Mouse (Mus musculus) heart, adult 8-10 months (tissue): ENCODE measurements at regions not wholly inside any gene's neighbourhood (a gene's known extent, or its start where the extent isn't known, plus 50 kb on each side); places are given as distances from the start of the nearest gene placed in this dataset.

Source experiments
- DNase-seq: peaks from one replicate; pipeline ENCODE4 v3.0.0; 2022; ENCODE audit warnings: low spot score

DNA sequence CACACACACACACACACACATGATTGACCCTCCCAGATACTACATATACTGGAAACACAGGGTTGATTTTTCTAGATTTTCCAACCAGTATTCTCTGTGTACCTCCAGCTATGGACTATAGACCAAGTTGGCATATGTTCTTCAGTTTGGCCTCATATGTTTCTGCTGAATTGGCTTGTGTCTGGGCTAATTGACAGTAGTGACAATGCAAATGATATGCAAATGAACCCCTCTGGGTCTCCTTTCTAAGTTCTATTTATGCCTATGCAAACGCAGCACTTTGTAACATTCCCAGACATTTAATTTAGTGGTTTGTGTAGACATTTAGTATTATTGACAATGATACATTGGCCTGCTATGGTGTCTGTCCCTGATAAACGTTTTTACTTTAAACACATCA is 582.0 kb upstream of the Negr1 start:
- DNase-seq, result no peak

GRCm38 (mm10) chr3:155994044-155994443 is 567.5 kb upstream of the Negr1 start:
- DNase-seq, result no peak

DNA sequence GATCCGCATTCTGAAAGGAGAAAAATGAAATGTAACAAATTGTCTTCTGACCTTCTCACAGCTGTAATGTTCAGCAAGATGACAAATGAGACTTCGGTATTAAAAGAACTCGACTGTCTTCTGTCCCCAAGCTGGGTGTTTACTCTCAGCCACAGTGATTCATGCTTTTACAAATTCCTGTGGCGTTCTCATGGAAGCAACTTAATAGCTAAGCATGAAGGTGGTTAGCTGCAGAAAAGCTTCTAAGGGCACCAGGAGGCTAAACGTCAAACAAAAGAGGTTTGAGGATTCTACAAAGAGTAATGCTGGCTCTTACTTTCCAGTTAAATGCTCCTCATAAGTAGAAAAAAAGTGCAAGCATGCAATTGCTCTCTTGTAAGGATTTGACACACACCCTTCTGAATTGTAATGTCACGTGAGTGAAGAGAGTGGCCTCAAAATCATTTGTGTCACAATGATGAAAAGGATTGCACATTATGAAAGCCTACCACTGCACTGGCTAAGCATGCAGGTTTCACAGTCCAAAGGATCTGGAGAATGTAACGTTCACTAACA is 543.8 kb upstream of the Negr1 start:
- DNase-seq, result no peak

DNA sequence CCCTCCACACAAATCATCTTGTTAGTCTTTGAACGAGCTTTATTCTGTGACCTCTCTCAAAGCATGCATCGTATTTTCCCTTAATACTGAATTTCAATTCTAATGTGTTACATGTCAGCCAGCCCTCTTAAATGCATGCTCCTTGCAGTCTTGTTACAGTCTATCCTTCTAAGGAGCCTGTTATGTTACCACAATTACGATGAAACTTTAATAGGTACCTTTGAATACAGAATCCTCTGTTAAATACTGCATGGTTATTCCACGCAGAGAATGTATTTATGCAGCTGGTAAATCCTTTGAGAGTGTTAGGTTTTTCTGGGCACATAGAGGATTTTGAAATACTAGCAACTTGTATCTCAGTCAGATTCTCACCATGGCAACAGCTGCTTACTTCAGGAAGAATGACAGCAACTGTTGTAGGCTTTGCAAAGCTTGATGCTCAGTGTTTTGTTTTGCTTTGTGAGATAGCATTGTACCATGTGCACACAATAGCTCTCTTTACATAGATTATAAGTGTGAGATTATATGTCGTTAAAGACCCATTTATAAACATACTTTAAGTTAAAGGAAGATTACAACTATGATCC is 532.9 kb upstream of the Negr1 start:
- no peak for DNase-seq

DNA sequence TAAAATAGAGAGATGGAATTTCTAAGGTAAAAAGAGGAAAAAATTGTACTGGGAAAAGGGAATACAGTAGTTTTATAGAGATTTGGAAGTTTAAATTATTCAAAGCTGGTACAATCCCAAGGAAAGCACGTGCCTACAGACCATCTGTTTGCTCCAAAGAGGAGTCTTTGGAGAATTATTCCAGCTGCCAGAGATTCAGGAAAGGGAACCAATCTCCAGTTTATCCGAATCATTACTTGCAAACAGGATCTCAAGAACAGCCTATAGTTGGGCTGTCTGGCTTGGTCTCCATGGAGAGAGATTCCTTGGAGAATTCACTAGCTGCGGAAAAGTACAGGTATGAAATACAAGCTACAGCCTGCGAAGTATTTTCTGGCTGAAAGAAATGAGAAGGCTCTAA is 491.3 kb upstream of the Negr1 start:
- DNase-seq, result no peak

DNA sequence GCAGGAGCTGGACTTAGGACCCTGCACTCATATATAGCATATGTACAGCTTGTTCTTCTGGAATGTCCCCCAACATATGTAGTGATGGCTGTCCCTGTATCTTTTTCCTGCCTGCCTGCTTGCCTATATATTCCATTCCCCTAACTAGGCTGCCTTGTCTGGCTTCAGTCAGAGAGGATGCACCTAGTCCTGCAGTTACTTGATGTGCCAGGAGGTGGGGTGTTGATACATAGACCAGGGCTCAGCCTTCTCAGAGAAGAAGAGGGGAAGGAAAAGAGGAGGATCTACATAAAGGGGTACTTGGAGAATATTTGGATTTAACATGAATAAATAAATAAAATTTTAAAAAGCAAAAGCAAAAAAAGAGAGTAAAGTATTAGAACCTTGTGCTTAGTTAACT is 479.3 kb upstream of the Negr1 start:
- DNase-seq, result no peak

DNA sequence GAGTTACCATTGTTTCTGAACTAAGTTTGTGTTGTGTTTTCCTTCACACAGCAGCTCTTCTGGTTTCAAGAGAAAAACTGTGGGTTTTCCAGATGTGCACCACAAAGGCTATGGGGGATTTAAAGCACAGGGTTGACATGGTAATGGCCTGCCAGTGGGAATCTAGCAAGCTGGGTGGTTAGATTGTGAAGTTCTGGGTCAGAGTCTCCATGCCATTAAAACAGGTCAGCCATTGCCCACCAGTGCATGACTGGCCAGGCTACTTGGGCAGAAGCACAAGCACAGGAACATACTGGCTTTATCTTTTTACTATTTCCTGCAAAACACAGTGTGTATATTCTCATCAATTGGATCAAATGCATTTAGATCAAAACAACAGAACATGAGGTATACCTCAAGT is 467.9 kb upstream of the Negr1 start:
- no peak for DNase-seq

DNA sequence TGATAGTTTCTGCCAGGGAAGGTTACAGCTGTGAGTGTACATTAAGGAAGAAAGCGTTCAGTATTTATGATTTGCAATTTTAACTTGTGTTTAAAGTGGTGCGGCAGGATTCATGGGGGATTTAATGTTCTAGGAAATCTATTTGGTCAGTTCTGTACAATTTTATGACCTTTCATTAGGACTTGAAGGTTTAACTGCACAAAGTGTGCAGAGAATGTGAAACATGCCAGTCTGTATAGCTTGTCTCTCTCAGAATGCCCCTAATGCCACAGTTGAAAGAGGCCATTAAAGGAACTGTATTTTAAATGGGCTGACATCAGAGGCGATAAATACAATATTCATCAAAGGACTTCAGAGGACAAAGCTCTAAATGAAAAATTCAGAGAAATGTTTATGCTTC is 466.6 kb upstream of the Negr1 start:
- DNase-seq, result no peak

DNA sequence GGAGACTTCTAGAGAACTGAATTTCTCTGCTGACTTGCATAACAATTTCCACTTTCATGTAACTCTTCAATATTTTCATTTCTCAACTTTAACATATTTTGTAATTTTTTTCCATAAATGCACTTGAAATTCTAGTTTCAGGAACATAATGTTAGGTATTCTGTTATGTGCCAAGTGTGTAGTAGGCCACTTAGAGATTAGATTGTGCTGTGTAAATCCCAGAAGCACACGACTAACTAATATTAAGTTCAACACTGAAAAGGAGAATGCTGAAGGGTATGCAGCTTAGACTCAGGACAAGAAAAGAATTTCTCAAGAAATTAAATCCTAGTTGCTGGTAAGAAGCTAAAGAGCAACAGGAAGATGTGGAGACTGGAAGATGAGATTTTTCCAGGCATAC is 455.8 kb upstream of the Negr1 start:
- DNase-seq, result no peak

GRCm38 (mm10) chr3:156120341-156120740 is 441.3 kb upstream of the Negr1 start:
- no peak for DNase-seq

GRCm38 (mm10) chr3:156131598-156131997 is 430.0 kb upstream of the Negr1 start:
- DNase-seq, result no peak

- DNase-seq, result no peak
Observed at GRCm38 (mm10) chr3:156141355-156141754, 420.2 kb upstream of the Negr1 start.

DNA sequence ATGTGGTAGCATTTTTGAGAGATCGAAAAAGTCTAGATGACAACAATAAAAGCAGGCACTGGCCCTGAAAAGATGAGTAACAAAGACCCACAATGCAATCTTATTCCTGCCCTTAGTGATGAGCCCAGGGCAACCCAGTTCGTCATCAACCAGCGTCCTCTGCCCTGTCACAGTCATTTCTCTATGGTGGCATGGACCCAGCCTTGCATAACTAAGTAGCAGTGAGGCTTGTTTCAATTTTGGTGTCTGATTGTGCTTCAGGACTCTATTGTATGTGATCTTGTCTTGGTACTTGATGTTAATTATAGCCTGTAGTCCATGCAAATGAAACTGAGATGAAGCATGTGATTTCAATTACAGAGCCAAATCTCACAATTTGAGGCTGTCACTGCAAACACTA is 412.3 kb upstream of the Negr1 start:
- no peak for DNase-seq

DNA sequence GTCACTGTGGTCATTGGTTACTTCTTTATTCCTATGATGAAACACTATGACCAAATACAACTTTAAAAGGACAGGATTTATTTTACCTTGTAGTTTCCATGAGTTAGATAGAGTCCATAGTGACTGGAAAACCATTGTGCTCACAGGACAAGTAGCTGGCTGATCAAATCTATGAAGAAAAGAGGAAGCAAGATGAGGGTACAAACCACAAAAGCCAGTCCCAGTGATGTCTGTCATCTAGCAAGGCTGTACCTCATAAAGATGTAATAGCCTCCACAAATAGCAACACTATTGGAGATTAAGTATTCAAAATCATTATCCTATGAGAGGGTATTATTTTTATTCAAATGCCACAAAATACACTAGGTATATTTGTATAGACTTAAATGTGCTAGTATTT is 391.5 kb upstream of the Negr1 start:
- DNase-seq, result no peak

GRCm38 (mm10) chr3:156198688-156199087 is 362.9 kb upstream of the Negr1 start:
- DNase-seq, result no peak

DNA sequence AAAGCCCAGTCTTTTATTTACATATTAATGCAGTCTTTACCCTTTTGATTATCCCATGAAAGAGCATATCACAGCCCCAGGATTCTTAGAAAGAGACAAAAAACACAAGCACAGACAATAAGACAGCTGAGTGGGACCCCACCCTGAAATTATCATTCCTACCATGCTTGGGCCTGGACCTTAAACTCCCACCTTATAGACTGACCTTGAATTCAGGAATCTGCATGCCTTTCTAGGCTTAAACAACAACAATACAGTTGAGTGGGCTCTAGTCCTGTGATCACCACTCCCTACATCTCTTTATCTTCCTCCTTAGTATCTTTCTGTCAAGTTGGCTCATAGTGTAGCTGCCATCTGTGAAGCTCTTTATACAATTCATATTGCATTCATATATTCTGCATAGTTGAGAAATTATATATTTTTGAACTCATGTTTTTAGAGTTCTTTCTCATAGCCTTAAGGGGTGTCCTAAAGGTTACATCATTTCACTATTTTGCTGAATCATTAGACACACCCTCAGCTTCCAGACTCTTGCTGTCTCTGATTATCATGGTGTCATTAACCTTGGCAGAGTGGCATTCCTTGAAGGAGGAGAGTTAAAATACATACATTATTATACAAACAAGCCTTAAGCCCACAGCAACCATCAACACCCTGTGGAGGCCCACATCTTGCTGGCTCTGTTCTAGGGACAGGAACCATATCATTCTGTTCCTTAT is 361.7 kb upstream of the Negr1 start:
- DNase-seq, result no peak

DNA sequence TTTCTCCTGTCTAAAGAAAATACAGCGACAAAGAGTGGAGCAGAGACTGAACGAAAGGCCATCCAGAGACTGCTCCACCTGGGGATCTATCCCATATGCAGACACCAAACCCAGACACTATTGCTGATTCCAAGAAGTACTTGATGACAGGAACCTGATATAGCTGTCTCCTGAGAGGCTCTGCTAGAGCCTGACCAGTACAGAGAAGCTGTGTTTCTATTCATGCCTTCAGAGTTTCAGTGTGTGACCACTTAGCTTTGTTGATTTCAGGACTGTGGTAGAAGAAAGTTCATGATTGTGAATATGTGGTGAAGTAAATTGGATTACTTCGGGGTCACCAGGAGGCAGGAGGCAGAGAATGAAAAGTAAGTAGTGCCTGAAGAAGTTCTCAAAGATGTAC is 356.3 kb upstream of the Negr1 start:
- DNase-seq, result no peak

GRCm38 (mm10) chr3:156208420-156208819 is 353.2 kb upstream of the Negr1 start:
- DNase-seq, result peak; percentile 1

GRCm38 (mm10) chr3:156210827-156211226 is 350.8 kb upstream of the Negr1 start:
- DNase-seq, result no peak

GRCm38 (mm10) chr3:156214823-156215222 is 346.8 kb upstream of the Negr1 start:
- DNase-seq, result no peak

DNA sequence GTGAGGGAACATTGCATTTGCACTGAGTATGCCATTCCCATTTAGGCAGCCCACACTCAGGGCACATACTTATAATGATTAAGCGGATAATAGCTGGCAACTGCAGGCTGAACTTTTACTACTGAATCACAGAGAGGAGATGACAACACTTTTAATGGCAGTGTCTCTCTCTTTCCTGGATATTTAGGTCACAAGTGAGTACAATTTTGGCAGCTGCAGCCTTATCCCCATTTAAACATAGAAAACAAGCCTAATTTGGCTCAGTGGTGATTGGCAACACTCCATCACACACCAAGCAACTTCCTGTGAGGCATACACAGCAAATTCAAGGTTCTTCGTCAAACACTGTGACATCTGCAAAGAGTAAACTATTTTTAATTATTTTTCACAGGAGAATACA is 329.5 kb upstream of the Negr1 start:
- no peak for DNase-seq

- no peak for DNase-seq
Observed at GRCm38 (mm10) chr3:156235955-156236354, 325.6 kb upstream of the Negr1 start.

DNA sequence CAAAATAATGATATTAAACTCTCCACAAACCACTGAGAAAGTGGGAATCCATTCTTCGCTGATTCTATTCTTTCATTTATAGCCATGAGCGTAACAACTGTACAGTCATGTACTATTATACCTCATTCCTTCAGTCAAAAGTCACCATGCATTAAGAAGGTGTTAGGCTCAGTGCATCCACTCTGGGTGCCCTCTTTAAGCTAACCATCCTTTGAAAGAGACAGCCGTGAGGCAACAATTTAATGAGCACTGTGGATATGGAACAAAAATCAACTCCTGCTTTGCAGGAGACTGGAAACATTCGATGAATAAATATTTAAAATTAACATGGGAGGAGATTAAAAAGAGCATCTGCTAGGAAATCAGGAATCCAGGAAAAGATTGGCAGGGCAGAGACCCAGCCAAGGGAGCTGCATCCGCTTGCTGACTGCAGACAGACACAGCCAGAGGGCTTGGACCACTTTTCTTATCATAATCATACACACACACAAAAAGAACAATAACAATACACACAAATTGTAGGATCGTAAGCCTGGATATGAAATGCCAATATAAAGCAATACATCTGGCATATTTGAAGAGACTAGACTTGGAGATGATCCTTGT is 309.2 kb upstream of the Negr1 start:
- DNase-seq, result no peak
